ENCODE assay signal across 8 mouse cellular contexts in genomic region chr15:100747121-100747963, GRCm38 (mm10). TPM values are rescaled to one million over a fixed set of nuclear protein-coding genes. Genes with fewer than 3 reads are reported as not detected.
DNase-seq lines count a peak whose midpoint lies in the region; ATAC-seq and TF ChIP-seq lines count a peak whose summit lies in the region.

No protein-coding gene starts in this region.

- no peaks in the 10 kb centered on the region for H3K36me3 ChIP-seq in heart, adult 2 months (ENCODE audit: control insufficient read depth, insufficient read depth, low read length)
- H3K36me3 ChIP-seq in forebrain, postnatal 0 days (ENCODE audit: insufficient read depth) = no peaks in the 10 kb centered on the region
- H3K36me3 ChIP-seq in midbrain, embryonic 15.5 days (replicated peaks) = no peaks in the 10 kb centered on the region

- no peak for TF ChIP-seq POLR2A in heart, adult 2 months (IDR thresholded peaks at IDR 0.05; ENCODE audit: insufficient read depth, low read depth, low read length)
- no peak for TF ChIP-seq POLR2A in bone marrow, adult 2 months (IDR thresholded peaks at IDR 0.05; ENCODE audit: borderline replicate concordance, control insufficient read depth, low read depth, low read length)

- no peaks in the 10 kb centered on the region for H3K27me3 ChIP-seq in heart, adult 2 months (ENCODE audit: control insufficient read depth, insufficient read depth, low read length)
- no peaks in the 10 kb centered on the region for H3K27me3 ChIP-seq in forebrain, postnatal 0 days (ENCODE audit: insufficient read depth, low read length)
- 0 out of 2 replicates have a peak, but pooled peaks cover 2% of the 10 kb centered on the region for H3K27me3 ChIP-seq in midbrain, embryonic 15.5 days (replicated peaks)

- peak; percentile 54 for ATAC-seq in forebrain, postnatal 0 days
- no peak for ATAC-seq in midbrain, embryonic 15.5 days (replicated peaks)

- H3K4me1 ChIP-seq in heart, adult 2 months (ENCODE audit: control insufficient read depth, insufficient read depth, low read length) = no peaks in the 10 kb centered on the region
- peaks cover 3% of the 10 kb centered on the region; the same call in 1 of the 2 replicates for H3K4me1 ChIP-seq in bone marrow, adult 2 months (ENCODE audit: control insufficient read depth, insufficient read depth, low read length)
- H3K4me1 ChIP-seq in forebrain, postnatal 0 days (ENCODE audit: insufficient read depth) = 0 out of 2 replicates have a peak, but pooled peaks cover 3% of the 10 kb centered on the region
- H3K4me1 ChIP-seq in midbrain, embryonic 15.5 days = peaks cover 11% of the 10 kb centered on the region

- H3K9ac ChIP-seq in heart, adult 2 months (ENCODE audit: low read depth, low read length) = no peak overlapping the region
- no peak overlapping the region for H3K9ac ChIP-seq in forebrain, postnatal 0 days
- H3K9ac ChIP-seq in midbrain, embryonic 15.5 days = no peak overlapping the region

- no peaks in the 10 kb centered on the region for H3K79me2 ChIP-seq in heart, adult 2 months (replicated peaks; ENCODE audit: control insufficient read depth, insufficient read depth, low read length)

- TF ChIP-seq CTCF in heart, adult 2 months (IDR thresholded peaks at IDR 0.05) = no peak
- TF ChIP-seq CTCF in bone marrow, adult 2 months (IDR thresholded peaks at IDR 0.05; ENCODE audit: control insufficient read depth, insufficient read depth, low read length) = no peak
- no peak for TF ChIP-seq CTCF in forebrain, postnatal 0 days (IDR thresholded peaks at IDR 0.05; ENCODE audit: low read depth)

- no peaks in the 10 kb centered on the region for H3K9me3 ChIP-seq in forebrain, postnatal 0 days (ENCODE audit: low read length)
- no peaks in the 10 kb centered on the region for H3K9me3 ChIP-seq in midbrain, embryonic 15.5 days

- DNase-seq in heart, adult 2 months = peak; percentile 35 to 38
- DNase-seq in heart, adult 8-10 months (ENCODE audit: low spot score) = no peak
- DNase-seq in forebrain, postnatal 0 days = peak; percentile 40
- peak; percentile 30 to 54 for DNase-seq in kidney, postnatal 4 days
- no peak for DNase-seq in urinary bladder, postnatal 10 days (ENCODE audit: low spot score)
- no peak for DNase-seq in gastrocnemius, postnatal 4 days (ENCODE audit: low spot score in 2 of 2)

- no peak for TF ChIP-seq EP300 in heart, adult 2 months (IDR thresholded peaks at IDR 0.05; ENCODE audit: insufficient read depth, low read depth, low read length)

- peak overlapping the region; percentile 31 for H3K4me3 ChIP-seq in heart, adult 2 months
- H3K4me3 ChIP-seq in bone marrow, adult 2 months (replicated peaks; ENCODE audit: control insufficient read depth, low read depth, low read length) = peak overlapping the region; percentile 33
- H3K4me3 ChIP-seq in forebrain, postnatal 0 days (ENCODE audit: low read depth, low read length) = peak overlapping the region; percentile 25
- peak overlapping the region; percentile 25 for H3K4me3 ChIP-seq in midbrain, embryonic 15.5 days

- 5% methylated on average over 25 of the region's 27 CpGs for WGBS in heart, adult 2 months
- WGBS in bone marrow, adult 2 months = 8% methylated on average over 27 of the region's 27 CpGs
- 2% methylated on average over 25 of the region's 27 CpGs for WGBS in forebrain, postnatal 0 days
- WGBS in midbrain, embryonic 15.5 days = 2% methylated on average over 26 of the region's 27 CpGs

- intact Hi-C loops in heart, adult 2 months (cut with DNase I) = no loop called here

- H3K27ac ChIP-seq in heart, adult 2 months = no peak overlapping the region
- H3K27ac ChIP-seq in bone marrow, adult 2 months (ENCODE audit: control insufficient read depth, insufficient read depth, low read depth, low read length, poor library complexity) = peak overlapping the region; percentile 33; the same call in 1 of the 2 replicates
- no peak overlapping the region for H3K27ac ChIP-seq in forebrain, postnatal 0 days (ENCODE audit: low read depth, low read length)
- H3K27ac ChIP-seq in midbrain, embryonic 15.5 days = 0 out of 2 replicates have a peak overlapping the region, but pooled peaks have one; percentile 29

- peak overlapping the region; percentile 46 for H3K4me2 ChIP-seq in forebrain, postnatal 0 days (ENCODE audit: low read depth)
- peak overlapping the region; percentile 52 for H3K4me2 ChIP-seq in midbrain, embryonic 15.5 days

RNA-seq across cellular contexts. Expression of gene Slc4a8, which starts 14.2 kb away (rescaled TPM):
- 1 to 10 TPM; 2.8 to 4.1 TPM for total RNA-seq in heart, adult 2 months (2021)
- 0.96 and 1.5 TPM in 2 replicates for polyA plus RNA-seq in heart, adult 2 months (2012; rRNA removed)
- 1 to 10 TPM; 1.9 to 4.3 (median 2.8) TPM for total RNA-seq in heart, adult 8-10 months (2022)
- 0.84 and 5.2 TPM in 2 replicates for polyA plus RNA-seq in bone marrow, adult 2 months (2011; ENCODE audit: insufficient read depth, insufficient read length, low replicate concordance, missing spikeins)
- 17.8 and 38.3 TPM in 2 replicates for total RNA-seq in forebrain, postnatal 0 days (2014; rRNA removed)
- polyA plus RNA-seq in forebrain, postnatal 0 days (2015; fragmentation: Nextera tagmentation; extraction: Ambion mirVana) = 30.3 and 31.2 TPM in 2 replicates
- 28.7 and 33.0 TPM in 2 replicates for polyA plus RNA-seq in midbrain, embryonic 15.5 days (2015; fragmentation: Nextera tagmentation; extraction: Ambion mirVana)
- 1 to 10 TPM; 1.5 to 2.3 TPM for total RNA-seq in gastrocnemius, postnatal 4 days (2021)

RNA-seq across cellular contexts. Expression of gene Galnt6, which starts 18.2 kb away (rescaled TPM):
- total RNA-seq in heart, adult 2 months (2021) = under 1 TPM; 0.65 to 0.89 TPM
- 0.70 and 0.78 TPM in 2 replicates for polyA plus RNA-seq in heart, adult 2 months (2012; rRNA removed)
- total RNA-seq in heart, adult 8-10 months (2022) = under 1 TPM; 0.54 to 0.86 (median 0.64) TPM
- 4.4 and 11.8 TPM in 2 replicates for polyA plus RNA-seq in bone marrow, adult 2 months (2011; ENCODE audit: insufficient read depth, insufficient read length, low replicate concordance, missing spikeins)
- 0.77 and 1.5 TPM in 2 replicates for total RNA-seq in forebrain, postnatal 0 days (2014; rRNA removed)
- polyA plus RNA-seq in forebrain, postnatal 0 days (2015; fragmentation: Nextera tagmentation; extraction: Ambion mirVana) = 0.24 and 0.47 TPM in 2 replicates
- polyA plus RNA-seq in midbrain, embryonic 15.5 days (2015; fragmentation: Nextera tagmentation; extraction: Ambion mirVana) = 0.11 and 0.22 TPM in 2 replicates
- total RNA-seq in gastrocnemius, postnatal 4 days (2021) = under 1 TPM; 0.80 to 0.96 TPM

RNA-seq across cellular contexts. Expression of gene Cela1, which starts 59.6 kb away (rescaled TPM):
- total RNA-seq in heart, adult 2 months (2021) = 1 to 10 TPM in 1 of 2 experiments, under 1 TPM in 1; 0.78 to 1.0 TPM
- 1.3 and 1.7 TPM in 2 replicates for polyA plus RNA-seq in heart, adult 2 months (2012; rRNA removed)
- 1 to 10 TPM; 1.1 to 2.0 (median 1.5) TPM for total RNA-seq in heart, adult 8-10 months (2022)
- 55.3 and 57.2 TPM in 2 replicates for polyA plus RNA-seq in bone marrow, adult 2 months (2011; ENCODE audit: insufficient read depth, insufficient read length, low replicate concordance, missing spikeins)
- total RNA-seq in forebrain, postnatal 0 days (2014; rRNA removed) = 0.62 and 5.1 TPM in 2 replicates
- 0.81 and 1.2 TPM in 2 replicates for polyA plus RNA-seq in forebrain, postnatal 0 days (2015; fragmentation: Nextera tagmentation; extraction: Ambion mirVana)
- polyA plus RNA-seq in midbrain, embryonic 15.5 days (2015; fragmentation: Nextera tagmentation; extraction: Ambion mirVana) = 1.0 and 1.2 TPM in 2 replicates
- under 1 TPM; 0.70 to 0.74 TPM for total RNA-seq in gastrocnemius, postnatal 4 days (2021)

Comparison
In these comparisons a context has a peak if more than half of its experiments do, and no peak if none do; other contexts are left out.
1. DNase-seq: peak in heart, adult 2 months (2 of 2), forebrain, postnatal 0 days (single experiment) and kidney, postnatal 4 days (2 of 2); none in heart, adult 8-10 months (single experiment), urinary bladder, postnatal 10 days (single experiment) and gastrocnemius, postnatal 4 days (0 of 2).
2. H3K27ac ChIP-seq: peak in bone marrow, adult 2 months (single experiment) and midbrain, embryonic 15.5 days (single experiment); none in heart, adult 2 months (single experiment) and forebrain, postnatal 0 days (single experiment).
3. Peak in every context shown above with its lines, with median percentiles within 50 percentile points of each other: H3K4me3 ChIP-seq.